Mouse (Mus musculus) c-Kit-positive CD71-positive TER-119-negative erythroid progenitor cells, embryonic 14.5 days (primary cell): ENCODE data around the gene Lbr.

Source experiments
- DNase-seq: peaks from one replicate; pipeline ENCODE4 v3.0.0-alpha.2; 2013; ENCODE audit warnings: low read depth

Gene Lbr

DNA sequence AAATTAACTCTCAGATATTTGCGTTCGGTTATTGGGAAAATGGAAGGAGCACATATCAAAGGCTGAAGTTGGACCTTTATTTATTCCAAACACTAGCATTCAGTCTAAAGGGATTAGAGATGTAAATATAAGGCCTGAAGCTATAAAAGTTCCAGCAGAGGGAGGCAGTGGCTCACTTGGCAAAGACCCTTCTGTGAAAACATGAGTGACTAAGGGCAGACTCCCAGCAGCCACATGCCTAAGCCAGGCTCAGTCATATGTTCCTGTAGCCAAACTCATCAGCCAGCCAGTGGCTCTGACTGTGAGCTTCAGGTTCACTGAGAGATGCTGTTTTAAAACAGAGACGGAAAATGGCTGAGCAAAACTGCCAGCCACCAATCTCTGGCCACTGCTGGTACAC, 71.0 kb downstream of the Lbr start:
- DNase-seq: no peak

DNA sequence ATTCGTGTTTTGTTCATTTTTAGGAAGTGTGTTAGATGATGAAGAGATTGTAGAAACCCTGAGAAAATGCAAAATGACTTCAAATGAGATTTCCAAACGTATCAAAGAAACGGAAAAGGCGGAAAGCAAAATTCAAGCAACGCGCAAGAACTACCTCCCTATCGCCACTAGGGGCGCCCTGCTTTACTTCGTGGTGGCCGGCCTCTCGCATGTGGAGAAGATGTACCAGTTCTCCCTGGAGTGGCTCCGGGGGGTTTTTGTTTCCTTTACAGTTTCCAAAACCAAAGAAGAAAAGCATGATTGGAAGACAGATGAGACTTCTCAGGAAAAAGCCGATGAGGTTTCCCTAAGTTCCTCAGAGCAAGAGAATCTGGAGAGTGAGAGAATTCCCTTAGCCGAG, 73.5 kb downstream of the Lbr start:
- DNase-seq: no peak
